Mouse (Mus musculus) midbrain, embryonic 12.5 days (tissue): ENCODE data around the gene Il27ra. TPM values are rescaled to one million over a fixed set of nuclear protein-coding genes. Genes with fewer than 3 reads are reported as not detected.

Experiments
- ATAC-seq: fragments of 200-750 bp; cut with Nextera tagmentation; 2 replicates; pipeline ENCODE4 v1.8.0; 2017; ENCODE audit warnings: low read depth, moderate TSS enrichment, moderate library complexity; ENCODE audit not compliant: low FRiP score
- H3K27ac ChIP-seq: fragments of 300-500 bp; sonication (generic); replicated peaks from 2 replicates; pipeline ENCODE4 v1.5.1; 2016; ENCODE audit warnings: mild to moderate bottlenecking
- H3K27me3 ChIP-seq: fragments of 300-500 bp; sonication (generic); 2 replicates; pipeline ENCODE4 v1.6.1; 2016; ENCODE audit warnings: mild to moderate bottlenecking
- H3K36me3 ChIP-seq: fragments of 300-500 bp; sonication (generic); 2 replicates; pipeline ENCODE4 v1.6.1; 2016
- H3K4me1 ChIP-seq: fragments of 300-500 bp; sonication (generic); 2 replicates; pipeline ENCODE4 v1.6.1; 2016
- H3K4me2 ChIP-seq: fragments of 300-500 bp; sonication (generic); replicated peaks from 2 replicates; pipeline ENCODE4 v1.6.1; 2016; ENCODE audit warnings: mild to moderate bottlenecking, moderate library complexity
- H3K4me3 ChIP-seq: fragments of 300-500 bp; sonication (generic); 2 replicates; pipeline ENCODE4 v1.5.1; 2016; ENCODE audit warnings: mild to moderate bottlenecking
- H3K9ac ChIP-seq: fragments of 300-500 bp; sonication (generic); replicated peaks from 2 replicates; pipeline ENCODE4 v1.6.1; 2016; ENCODE audit warnings: mild to moderate bottlenecking, moderate library complexity
- H3K9me3 ChIP-seq: fragments of 300-500 bp; sonication (generic); 2 replicates; pipeline ENCODE4 v1.6.1; 2016; ENCODE audit warnings: mild to moderate bottlenecking
- WGBS: fragments of 180-500 bp; shearing (Covaris S2); methylation state at CpG from one replicate; pipeline ENCODE4 v1.1.7; 2016; 5-methylcytosine and 5-hydroxymethylcytosine counted together
- polyA plus RNA-seq: library from polyadenylated mRNA; unstranded; fragments of >200 nt; fragmentation: Nextera tagmentation; extraction: Ambion mirVana; gene quantifications from 2 replicates; pipeline ENCODE4 v1.2.1, GENCODE M21; 2016

Gene Il27ra
- polyA plus RNA-seq, result 0.46 and 0.52 TPM in 2 replicates

- Histone ChIP-seq H3K27me3 (peaks cover 83% of the 10 kb centered on the region), H3K36me3 (no peaks in the 10 kb centered on the region), H3K9ac (peak within 1 kb of the TSS; percentile 41; the same call in 1 of the 2 replicates), H3K9me3 (no peaks in the 10 kb centered on the region), H3K4me1 (peaks cover 9% of the 10 kb centered on the region), H3K27ac (no peak within 1 kb of the TSS), H3K4me2 (peak within 1 kb of the TSS; percentile 62), H3K4me3 (peak within 1 kb of the TSS; percentile 33)
- ATAC-seq, result peak; percentile 71
- 4% methylated on average over 40 of the region's 40 CpGs for WGBS
Observed at GRCm38 (mm10) chr8:84042066-84042947, at the start of gene Il27ra. Gene Il27ra (minus strand): TSS chr8:84042589.

GRCm38 (mm10) chr8:84090585-84090984, 48.2 kb upstream of the Il27ra start:
- 93% methylated on average over 8 of the region's 8 CpGs for WGBS
- peaks cover 92% of the 10 kb centered on the region for H3K36me3 ChIP-seq
- ATAC-seq, result no peak
- no peak overlapping the region for H3K9ac ChIP-seq
- no peaks in the 10 kb centered on the region for H3K27me3 ChIP-seq
- no peak overlapping the region for H3K4me2 ChIP-seq
- H3K9me3 ChIP-seq, result no peaks in the 10 kb centered on the region
- H3K4me1 ChIP-seq, result no peaks in the 10 kb centered on the region
- H3K27ac ChIP-seq, result no peak overlapping the region
- no peak overlapping the region for H3K4me3 ChIP-seq

DNA sequence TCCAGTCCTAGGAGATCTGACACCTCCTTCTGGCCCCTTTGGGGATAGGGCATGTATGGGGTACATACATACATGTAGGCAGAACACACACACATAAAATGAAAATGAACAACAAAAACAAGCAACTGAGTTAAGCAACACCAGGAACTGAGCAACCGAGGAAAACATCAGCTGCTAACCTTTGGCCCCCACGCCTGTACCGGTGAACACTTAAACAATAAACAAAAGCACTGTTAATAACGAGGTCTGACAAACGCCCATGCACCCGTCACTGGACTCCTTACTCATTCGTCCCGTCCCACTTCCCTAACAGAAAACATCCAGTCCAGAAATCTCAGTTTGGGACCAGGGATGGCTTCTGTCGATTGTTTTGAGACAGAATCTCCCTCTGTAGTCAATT, 46.9 kb upstream of the Il27ra start:
- Histone ChIP-seq H3K27ac (no peak overlapping the region), H3K4me2 (no peak overlapping the region), H3K4me3 (no peak overlapping the region), H3K9me3 (no peaks in the 10 kb centered on the region), H3K27me3 (peaks cover 4% of the 10 kb centered on the region; the same call in 1 of the 2 replicates), H3K36me3 (peaks cover 91% of the 10 kb centered on the region), H3K9ac (no peak overlapping the region), H3K4me1 (peaks cover 8% of the 10 kb centered on the region)
- no peak for ATAC-seq
- 89% methylated on average over 9 of the region's 9 CpGs for WGBS

- ATAC-seq, result no peak
- Histone ChIP-seq H3K4me3 (no peak overlapping the region), H3K27me3 (peaks cover 4% of the 10 kb centered on the region; the same call in 1 of the 2 replicates), H3K9me3 (no peaks in the 10 kb centered on the region), H3K27ac (no peak overlapping the region), H3K4me2 (no peak overlapping the region), H3K36me3 (peaks cover 81% of the 10 kb centered on the region), H3K4me1 (peaks cover 16% of the 10 kb centered on the region), H3K9ac (no peak overlapping the region)
- WGBS, result 95% methylated on average over 14 of the region's 14 CpGs
Observed at GRCm38 (mm10) chr8:84087821-84088220, 45.4 kb upstream of the Il27ra start.

- ATAC-seq, result no peak
- 93% methylated on average over 7 of the region's 7 CpGs for WGBS
Observed at GRCm38 (mm10) chr8:84087156-84087555, 44.8 kb upstream of the Il27ra start.

GRCm38 (mm10) chr8:84084341-84085115, 42.1 kb upstream of the Il27ra start:
- peak overlapping the region; percentile 33; the same call in 1 of the 2 replicates for H3K9ac ChIP-seq
- 29% methylated on average over 42 of the region's 42 CpGs for WGBS
- H3K4me3 ChIP-seq, result 0 out of 2 replicates have a peak overlapping the region, but pooled peaks have one; percentile 12
- H3K36me3 ChIP-seq, result peaks cover 82% of the 10 kb centered on the region
- H3K9me3 ChIP-seq, result no peaks in the 10 kb centered on the region
- H3K4me2 ChIP-seq, result 0 out of 2 replicates have a peak overlapping the region, but pooled peaks have one; percentile 17
- H3K27ac ChIP-seq, result no peak overlapping the region
- peaks cover 4% of the 10 kb centered on the region; the same call in 1 of the 2 replicates for H3K27me3 ChIP-seq
- peaks cover 16% of the 10 kb centered on the region for H3K4me1 ChIP-seq
- no peak for ATAC-seq

More at GRCm38 (mm10) chr8:84087156-84087555, 44.8 kb upstream of the Il27ra start:
- Histone ChIP-seq H3K4me3 (no peak overlapping the region), H3K9ac (no peak overlapping the region), H3K4me2 (no peak overlapping the region), H3K4me1 (peaks cover 16% of the 10 kb centered on the region), H3K27ac (no peak overlapping the region), H3K36me3 (peaks cover 81% of the 10 kb centered on the region), H3K27me3 (peaks cover 4% of the 10 kb centered on the region; the same call in 1 of the 2 replicates), H3K9me3 (no peaks in the 10 kb centered on the region)

DNA sequence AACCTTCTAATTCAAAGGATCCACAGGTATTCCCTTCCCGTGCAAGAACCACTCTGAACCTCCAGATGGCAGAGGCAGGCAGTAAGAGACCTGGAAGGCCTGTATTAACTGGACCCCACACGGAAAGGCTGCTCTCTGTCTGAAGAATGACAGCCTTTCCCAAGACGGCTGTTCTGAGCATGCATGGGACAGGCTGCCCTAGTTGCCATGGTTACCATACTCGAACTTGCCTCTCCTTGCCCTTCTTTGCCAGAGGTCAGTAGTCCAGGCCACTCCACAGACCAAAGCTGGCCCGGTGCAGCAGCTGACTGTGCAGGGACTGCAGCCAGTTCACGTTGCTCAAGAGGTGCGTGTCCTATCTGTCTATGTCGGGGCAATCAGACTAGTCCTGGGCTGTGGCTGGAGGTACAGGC, 41.4 kb upstream of the Il27ra start:
- 11% methylated on average over 8 of the region's 8 CpGs for WGBS
- no peak overlapping the region for H3K27ac ChIP-seq

DNA sequence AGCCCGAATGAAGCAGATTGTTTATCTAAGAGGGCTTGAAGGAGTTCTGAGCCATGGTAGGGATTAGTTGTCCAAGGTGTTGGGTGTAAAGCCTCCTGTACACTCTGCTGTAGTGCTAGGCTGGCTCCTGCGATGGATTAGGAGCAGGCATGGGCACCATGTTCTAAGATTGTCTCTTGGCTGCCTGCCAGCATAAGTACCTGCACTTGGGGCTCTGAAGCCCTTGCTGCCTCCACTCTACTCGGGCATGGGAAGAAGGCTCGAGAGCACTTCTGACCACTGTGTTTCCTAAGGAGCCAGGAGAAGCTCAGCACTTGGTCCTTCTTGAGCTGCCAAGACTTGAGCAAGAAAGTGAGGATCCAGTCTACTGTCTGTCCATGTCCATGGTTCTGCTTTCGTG, 36.8 kb upstream of the Il27ra start:
- ATAC-seq, result no peak
- 92% methylated on average over 5 of the region's 5 CpGs for WGBS
- H3K4me1 ChIP-seq, result peaks cover 7% of the 10 kb centered on the region

More for the DNA sequence above, 41.4 kb upstream of the Il27ra start:
- no peak overlapping the region for H3K4me3 ChIP-seq
- peaks cover 16% of the 10 kb centered on the region for H3K4me1 ChIP-seq
- H3K36me3 ChIP-seq, result peaks cover 78% of the 10 kb centered on the region
- no peak overlapping the region for H3K4me2 ChIP-seq
- ATAC-seq, result no peak
- H3K9ac ChIP-seq, result no peak overlapping the region
- H3K27me3 ChIP-seq, result peaks cover 4% of the 10 kb centered on the region; the same call in 1 of the 2 replicates
- H3K9me3 ChIP-seq, result no peaks in the 10 kb centered on the region

DNA sequence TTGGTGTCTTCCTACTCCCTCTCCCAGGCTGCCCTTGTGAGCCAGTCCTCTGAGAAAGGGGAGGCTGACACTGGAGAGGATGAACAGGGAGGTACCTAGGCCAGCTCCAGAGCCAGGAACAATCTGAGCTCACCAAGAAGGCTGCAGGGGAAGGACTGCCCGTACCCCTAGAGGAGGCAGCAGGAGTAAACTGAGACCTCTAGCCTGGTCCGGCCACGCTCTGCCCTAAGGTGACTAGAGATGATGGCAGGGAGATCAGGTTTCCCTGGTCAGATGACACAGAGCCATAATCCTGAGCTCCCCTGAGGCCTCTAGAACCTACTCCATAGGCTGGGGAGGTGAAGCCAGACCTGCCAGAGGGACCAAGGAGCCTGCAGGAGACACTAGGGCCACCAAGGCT, 34.5 kb upstream of the Il27ra start:
- Histone ChIP-seq H3K4me3 (no peak overlapping the region), H3K4me2 (no peak overlapping the region), H3K27ac (no peak overlapping the region), H3K4me1 (peaks cover 20% of the 10 kb centered on the region), H3K27me3 (no peaks in the 10 kb centered on the region), H3K36me3 (peaks cover 31% of the 10 kb centered on the region), H3K9ac (no peak overlapping the region; the same call in 1 of the 2 replicates), H3K9me3 (no peaks in the 10 kb centered on the region)
- ATAC-seq, result no peak
- 92% methylated on average over 3 of the region's 3 CpGs for WGBS

More for the DNA sequence above, 36.8 kb upstream of the Il27ra start:
- H3K9me3 ChIP-seq, result no peaks in the 10 kb centered on the region
- no peak overlapping the region for H3K4me2 ChIP-seq
- peaks cover 46% of the 10 kb centered on the region for H3K36me3 ChIP-seq
- no peak overlapping the region for H3K9ac ChIP-seq
- no peak overlapping the region for H3K4me3 ChIP-seq
- no peaks in the 10 kb centered on the region for H3K27me3 ChIP-seq
- no peak overlapping the region for H3K27ac ChIP-seq

- no peak overlapping the region for H3K4me2 ChIP-seq
- H3K36me3 ChIP-seq, result peaks cover 29% of the 10 kb centered on the region
- H3K9ac ChIP-seq, result no peak overlapping the region; the same call in 1 of the 2 replicates
- ATAC-seq, result no peak
- H3K4me1 ChIP-seq, result peaks cover 22% of the 10 kb centered on the region
- no peak overlapping the region for H3K27ac ChIP-seq
- no peaks in the 10 kb centered on the region for H3K9me3 ChIP-seq
- whole genome bisulfite sequencing, result 88% methylated on average over 1 of the region's 1 CpGs
- H3K4me3 ChIP-seq, result no peak overlapping the region
- H3K27me3 ChIP-seq, result no peaks in the 10 kb centered on the region
Observed at GRCm38 (mm10) chr8:84076412-84076811, 34.0 kb upstream of the Il27ra start.

DNA sequence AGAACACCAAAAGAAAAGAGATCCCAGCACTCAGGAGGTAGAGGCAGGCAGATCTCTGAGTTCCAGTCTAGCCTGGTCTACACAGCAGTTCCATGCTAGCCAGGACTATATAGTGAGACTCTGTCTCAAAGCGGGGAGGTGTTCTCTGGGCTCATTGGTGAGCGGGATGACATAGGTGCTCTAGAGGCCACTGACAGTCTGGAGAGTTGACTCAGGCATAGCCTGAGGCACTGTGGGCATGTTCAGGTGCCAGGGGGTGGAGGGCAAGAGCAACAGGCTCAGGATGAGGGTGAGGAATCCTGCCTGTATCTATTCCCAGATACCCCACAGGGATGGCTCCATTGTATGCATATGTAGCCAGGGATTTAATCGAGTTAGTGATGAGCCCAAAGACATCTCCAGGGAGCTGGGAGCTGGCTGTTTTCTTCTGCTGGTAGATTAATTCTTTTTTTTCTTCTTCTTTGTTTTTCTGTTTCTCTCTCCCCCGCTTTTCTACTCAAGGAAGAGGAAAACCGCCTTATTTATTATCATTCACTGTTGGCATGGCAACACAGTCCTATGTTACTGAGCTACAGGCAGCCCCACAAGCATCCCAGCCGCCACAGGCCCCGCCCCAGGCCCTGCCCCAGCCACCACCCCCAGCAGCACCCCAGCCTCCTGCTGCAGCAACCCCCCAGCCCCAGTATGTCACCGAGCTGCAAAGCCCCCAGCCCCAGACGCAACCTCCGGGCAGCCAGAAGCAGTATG, 31.0 kb upstream of the Il27ra start:
- no peak overlapping the region for H3K4me3 ChIP-seq
- H3K27me3 ChIP-seq, result no peaks in the 10 kb centered on the region
- H3K4me2 ChIP-seq, result no peak overlapping the region
- ATAC-seq, result no peak
- 36% methylated on average over 10 of the region's 10 CpGs for WGBS
- H3K4me1 ChIP-seq, result peaks cover 42% of the 10 kb centered on the region
- peaks cover 9% of the 10 kb centered on the region for H3K36me3 ChIP-seq
- H3K27ac ChIP-seq, result peak overlapping the region; percentile 36
- no peaks in the 10 kb centered on the region for H3K9me3 ChIP-seq
- H3K9ac ChIP-seq, result peak overlapping the region; percentile 49; the same call in 1 of the 2 replicates
